Mouse (Mus musculus) lung, postnatal 0 days (tissue): ENCODE results near the gene Lpin3.

Experiments
- CTCF ChIP-seq: IDR thresholded peaks from 2 replicates; pipeline ENCODE4 v1.5.1; 2016; ENCODE audit warnings: antibody characterized with exemption, mild to moderate bottlenecking
- EP300 ChIP-seq: IDR thresholded peaks from 2 replicates; pipeline ENCODE4 v1.6.1; 2016; ENCODE audit warnings: antibody characterized with exemption, mild to moderate bottlenecking, control low read depth

DNA sequence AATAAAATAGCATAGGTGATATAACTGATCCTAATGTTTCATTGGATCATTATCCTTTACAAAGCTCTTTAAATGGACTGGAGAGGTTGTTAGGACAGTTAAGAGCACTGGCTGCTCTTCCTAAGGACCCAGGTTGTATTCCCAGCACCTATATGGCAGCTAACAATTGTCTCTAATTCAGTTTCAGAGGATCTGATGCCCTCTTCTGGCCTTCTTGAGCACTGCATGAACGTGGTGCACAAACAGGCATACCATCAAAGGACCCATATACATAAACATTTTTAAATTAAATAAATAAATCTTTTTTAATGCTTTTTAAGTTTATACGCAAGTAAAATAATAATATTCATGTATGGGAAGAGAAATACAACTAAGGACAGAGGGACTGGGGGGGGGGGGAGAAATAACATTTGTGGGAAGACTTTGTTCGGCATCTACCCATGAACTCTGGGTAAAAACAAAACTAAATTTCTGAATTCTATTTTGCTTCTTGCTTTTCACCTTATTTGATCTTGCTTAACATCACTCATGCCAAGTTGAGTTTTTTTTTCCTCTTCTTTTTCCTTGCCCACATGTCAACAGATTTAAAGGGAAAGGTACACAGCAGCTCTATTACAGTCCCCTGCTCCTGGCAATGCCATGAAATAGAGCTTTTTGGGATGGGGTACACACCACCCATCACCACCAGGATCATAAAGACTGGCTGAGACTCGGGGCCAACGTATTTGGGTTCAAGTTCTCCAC is 23.9 kb upstream of the Lpin3 start:
- peak; percentile 28 for TF ChIP-seq CTCF
- TF ChIP-seq EP300: no peak
